Mouse (Mus musculus): Measurements from ENCODE around the gene Tent2. TPM values are rescaled to one million over a fixed set of nuclear protein-coding genes. Genes with fewer than 3 reads are reported as not detected.

Tent2 gene
- polyA plus RNA-seq, 1 experiment: 6.3 TPM

GRCm38 (mm10) chr13:93098596-93098995 is 93.6 kb downstream of the Tent2 start:
- Histone ChIP-seq H3K27me3 (ENCODE audit: control insufficient read depth, insufficient read depth, insufficient read length) (no peaks in the 10 kb centered on the region), H3K4me3 (no peak overlapping the region), H3K4me2 (ENCODE audit: low read depth) (no peak overlapping the region), H3K36me3 (ENCODE audit: control insufficient read depth, insufficient read depth) (no peaks in the 10 kb centered on the region), H3ac (ENCODE audit: control insufficient read depth, insufficient read length) (no peak overlapping the region), H3K79me2 (ENCODE audit: control insufficient read depth, insufficient read depth) (no peaks in the 10 kb centered on the region)
- TF ChIP-seq USF1 (IDR thresholded peaks at IDR 0.05; ENCODE audit: low read depth): no peak
- no peak for TF ChIP-seq SRF (IDR thresholded peaks at IDR 0.05; ENCODE audit: control insufficient read depth, insufficient read length, low read depth)
- no peak for TF ChIP-seq TCF3 (IDR thresholded peaks at IDR 0.05; ENCODE audit: insufficient read length, low read depth)
- no peak for TF ChIP-seq POLR2AphosphoS2 (IDR thresholded peaks at IDR 0.05; ENCODE audit: insufficient read length, low read depth)
- no peak for TF ChIP-seq MAX (IDR thresholded peaks at IDR 0.05; ENCODE audit: low read depth)
- no peak for TF ChIP-seq TCF12 (IDR thresholded peaks at IDR 0.05; ENCODE audit: insufficient read depth, poor library complexity, severe bottlenecking)
- TF ChIP-seq MYOG (IDR thresholded peaks at IDR 0.05; ENCODE audit: control insufficient read depth in 1 of 3, insufficient read depth in 1 of 3, insufficient read length in 2 of 3, low read depth in 2 of 3): no peak

- no peaks in the 10 kb centered on the region for H3K36me3 ChIP-seq (ENCODE audit: control insufficient read depth, insufficient read depth)
- no peak for TF ChIP-seq USF1 (IDR thresholded peaks at IDR 0.05; ENCODE audit: low read depth)
- no peak for TF ChIP-seq MYOD1 (IDR thresholded peaks at IDR 0.05; ENCODE audit: control insufficient read depth in 1 of 3, insufficient read length in 2 of 3, low read depth in 2 of 3)
- no peak for TF ChIP-seq TCF3 (IDR thresholded peaks at IDR 0.05; ENCODE audit: insufficient read length, low read depth)
- no peak for TF ChIP-seq TCF12 (IDR thresholded peaks at IDR 0.05; ENCODE audit: insufficient read depth, poor library complexity, severe bottlenecking)
- no peak for TF ChIP-seq SRF (IDR thresholded peaks at IDR 0.05; ENCODE audit: control insufficient read depth, insufficient read length, low read depth)
- TF ChIP-seq POLR2AphosphoS2 (IDR thresholded peaks at IDR 0.05; ENCODE audit: insufficient read length, low read depth): no peak
- TF ChIP-seq MYOG (IDR thresholded peaks at IDR 0.05; ENCODE audit: control insufficient read depth in 1 of 3, insufficient read depth in 1 of 3, insufficient read length in 2 of 3, low read depth in 2 of 3): no peak
- TF ChIP-seq POLR2A (IDR thresholded peaks at IDR 0.05; ENCODE audit: insufficient read length, low read depth): no peak
- no peak for TF ChIP-seq MAX (IDR thresholded peaks at IDR 0.05; ENCODE audit: low read depth)
- no peak for TF ChIP-seq REST (IDR thresholded peaks at IDR 0.05; ENCODE audit: insufficient read depth, insufficient read length)
- TF ChIP-seq E2F4 (IDR thresholded peaks at IDR 0.05; ENCODE audit: insufficient read depth): no peak
- TF ChIP-seq CEBPB (IDR thresholded peaks at IDR 0.05; ENCODE audit: insufficient read depth, poor library complexity, severe bottlenecking): no peak
- no peaks in the 10 kb centered on the region for H3K27me3 ChIP-seq (ENCODE audit: control insufficient read depth, insufficient read depth, insufficient read length)
- H3K4me2 ChIP-seq (ENCODE audit: low read depth): no peak overlapping the region
- no peak overlapping the region for H3ac ChIP-seq (ENCODE audit: control insufficient read depth, insufficient read length)
- H3K79me2 ChIP-seq (ENCODE audit: control insufficient read depth, insufficient read depth): no peaks in the 10 kb centered on the region
- H3K4me3 ChIP-seq: no peak overlapping the region
Measured at GRCm38 (mm10) chr13:93096643-93097042, 95.5 kb downstream of the Tent2 start.

Other genes with a start within 250 kb of the Tent2 start
- gene Cmya5, start 47.7 kb downstream of the Tent2 start, polyA plus RNA-seq (2012; fragmentation: generic; extraction: Trizol): 0.04 TPM
- gene Homer1, start 107.2 kb upstream of the Tent2 start, polyA plus RNA-seq (2012; fragmentation: generic; extraction: Trizol): 3.7 TPM

All from myocyte (in vitro differentiated cells).